Mouse (Mus musculus) hindbrain, embryonic 15.5 days (tissue): ENCODE measurements at regions not wholly inside any gene's neighbourhood (a gene's known extent, or its start where the extent isn't known, plus 50 kb on each side); places are given as distances from the start of the nearest gene placed in this dataset.
"Not testable (repeated sequence)": the region's sequence is repeated elsewhere in the genome, so short reads cannot be mapped to it uniquely, and the experiment has no call there.

Source experiments
- ATAC-seq: fragments of 200-750 bp; cut with Nextera tagmentation; 2 replicates; pipeline ENCODE4 v1.8.0; 2017; ENCODE audit warnings: low read depth, moderate number of reproducible peaks, moderate TSS enrichment; ENCODE audit not compliant: low FRiP score
- H3K27ac ChIP-seq: fragments of 300-500 bp; sonication (generic); replicated peaks from 2 replicates; pipeline ENCODE4 v1.5.1; 2015; ENCODE audit warnings: mild to moderate bottlenecking, inconsistent platforms
- H3K27me3 ChIP-seq: fragments of 300-500 bp; sonication (generic); 2 replicates; pipeline ENCODE4 v1.6.1; 2015; ENCODE audit warnings: control low read depth, inconsistent platforms
- H3K36me3 ChIP-seq: fragments of 300-500 bp; sonication (generic); 2 replicates; pipeline ENCODE4 v1.6.1; 2015; ENCODE audit warnings: control low read depth, inconsistent platforms
- H3K4me1 ChIP-seq: fragments of 300-500 bp; sonication (generic); replicated peaks from 2 replicates; pipeline ENCODE4 v1.6.1; 2015; ENCODE audit warnings: control low read depth, inconsistent platforms
- H3K4me2 ChIP-seq: fragments of 300-500 bp; sonication (generic); 2 replicates; pipeline ENCODE4 v1.6.1; 2015; ENCODE audit warnings: moderate library complexity, mild to moderate bottlenecking, inconsistent platforms
- H3K4me3 ChIP-seq: fragments of 300-500 bp; sonication (generic); 2 replicates; pipeline ENCODE4 v1.5.1; 2015; ENCODE audit warnings: mild to moderate bottlenecking, inconsistent platforms
- H3K9ac ChIP-seq: fragments of 300-500 bp; sonication (generic); 2 replicates; pipeline ENCODE4 v1.6.1; 2015; ENCODE audit warnings: inconsistent platforms
- H3K9me3 ChIP-seq: fragments of 300-500 bp; sonication (generic); 2 replicates; pipeline ENCODE4 v1.6.1; 2016; ENCODE audit warnings: control low read depth, inconsistent platforms
- WGBS: fragments of 180-500 bp; shearing (Covaris S2); methylation state at CpG from one replicate; pipeline ENCODE4 v1.1.7; 2015; 5-methylcytosine and 5-hydroxymethylcytosine counted together

DNA sequence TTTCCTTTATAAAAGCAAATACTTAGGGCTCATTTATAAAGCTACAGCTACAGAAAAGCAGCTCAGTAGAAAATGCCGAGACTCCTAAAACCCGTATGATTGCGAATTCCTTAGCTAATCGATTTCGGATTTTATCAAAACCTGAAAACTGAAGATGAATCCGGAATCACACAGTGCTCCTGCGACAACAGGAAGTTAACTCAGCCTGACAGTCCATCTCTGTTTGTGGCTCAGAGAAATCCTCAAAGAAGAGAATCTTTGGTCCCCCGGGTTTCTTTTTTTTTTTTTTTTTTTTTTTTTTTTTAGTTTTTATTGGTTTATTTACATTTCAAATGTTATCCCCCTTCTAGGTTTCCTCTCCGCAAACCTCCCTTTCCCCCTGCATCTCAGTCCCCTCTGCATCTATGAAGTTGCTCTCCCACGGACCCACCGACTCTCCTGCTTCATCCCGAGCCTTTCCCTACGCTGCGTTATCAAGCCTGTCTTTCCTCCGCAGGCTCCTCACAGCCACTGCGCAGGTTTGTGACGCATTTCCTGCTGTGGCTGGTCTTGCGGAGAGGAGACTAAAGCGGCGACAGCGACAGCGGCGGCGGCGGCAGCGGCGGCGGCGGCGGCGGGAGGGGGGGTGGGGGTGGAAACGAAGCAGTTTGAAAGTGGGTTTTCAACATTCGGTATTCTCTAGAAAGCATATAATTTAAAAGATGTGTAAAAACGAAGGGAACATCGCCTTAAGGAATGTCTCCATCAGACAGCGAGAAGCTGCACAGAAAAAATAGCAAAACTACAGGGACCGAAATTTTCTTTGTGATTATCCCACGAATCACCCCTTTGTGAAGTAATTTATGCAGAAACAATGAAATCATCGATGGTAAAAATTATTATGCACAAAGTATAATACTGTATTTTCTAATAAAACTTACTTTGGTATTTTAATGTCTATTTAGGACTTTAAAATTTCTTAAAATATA is 352.3 kb upstream of the Snrpn start:
- H3K4me3 ChIP-seq, result peak overlapping the region; percentile 39
- H3K36me3 ChIP-seq, H3K27me3 ChIP-seq, H3K9me3 ChIP-seq, H3K4me1 ChIP-seq: not testable (repeated sequence)
- H3K9ac ChIP-seq, result peak overlapping the region; percentile 22; the same call in 1 of the 2 replicates
- peak; percentile 95 for ATAC-seq
- WGBS, result 16% methylated on average over 39 of the region's 39 CpGs
- H3K27ac ChIP-seq, result peak overlapping the region; percentile 65; the same call in 1 of the 2 replicates
- peak overlapping the region; percentile 38 for H3K4me2 ChIP-seq

DNA sequence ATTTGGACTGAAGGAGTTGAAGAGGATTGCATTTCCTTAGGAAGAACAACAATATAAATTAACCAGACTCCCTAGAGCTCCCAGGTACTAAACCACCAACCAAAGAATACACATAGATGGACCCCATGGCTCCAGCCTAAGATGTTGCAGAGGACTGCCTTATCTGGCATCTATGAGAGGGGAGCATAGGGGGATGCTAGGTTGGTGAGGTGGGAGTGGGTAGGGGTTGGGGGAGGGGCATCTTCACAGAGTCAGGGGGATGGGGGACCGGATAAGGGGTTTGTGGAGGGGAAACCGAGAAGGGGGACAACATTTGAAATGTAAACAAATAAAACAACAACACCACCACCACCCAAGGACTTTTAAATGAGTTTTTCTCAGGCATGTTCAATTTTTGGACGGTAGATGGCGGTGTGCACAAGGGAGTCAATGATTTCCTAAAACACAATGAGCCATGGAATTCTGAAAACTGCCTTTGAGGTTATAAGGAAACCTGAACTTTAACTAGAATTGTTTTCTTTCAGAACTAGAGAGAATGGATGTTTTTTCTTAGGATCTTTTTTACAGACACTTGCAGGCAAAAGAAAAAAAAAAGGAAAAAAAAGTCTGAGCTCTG is 347.9 kb upstream of the Snrpn start:
- WGBS, result 1% methylated on average over 4 of the region's 4 CpGs
- not testable (repeated sequence) for H3K27ac ChIP-seq, H3K9ac ChIP-seq

DNA sequence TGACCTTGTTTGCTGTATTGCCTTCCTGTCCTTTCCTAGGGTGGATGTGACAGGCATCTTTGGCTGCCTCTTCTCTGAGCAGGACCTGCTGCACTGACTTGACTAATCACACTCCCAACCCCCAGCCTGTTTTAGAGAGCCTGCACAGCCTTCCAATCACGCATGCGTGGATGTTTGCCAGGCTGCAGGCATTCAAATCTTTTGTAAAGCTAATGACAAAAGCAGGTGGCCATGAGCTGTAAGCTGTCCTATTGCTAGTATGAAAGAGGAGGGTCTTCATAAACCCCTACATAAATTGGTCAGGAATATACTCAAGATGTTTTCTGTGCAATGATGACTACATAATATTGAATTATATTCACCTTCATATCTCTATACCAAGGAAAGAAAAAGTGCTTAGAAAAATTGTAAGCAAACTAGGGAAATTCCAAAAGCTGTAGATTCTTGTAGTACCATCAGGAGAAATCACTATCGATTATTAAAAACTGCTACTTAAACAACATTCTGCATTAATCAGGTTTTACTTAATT is 310.1 kb upstream of the Snrpn start:
- peak overlapping the region; percentile 76 for H3K27ac ChIP-seq
- 51% methylated on average over 3 of the region's 3 CpGs for WGBS
- H3K9ac ChIP-seq, H3K4me1 ChIP-seq, H3K27me3 ChIP-seq, H3K9me3 ChIP-seq, H3K36me3 ChIP-seq: not testable (repeated sequence)
- H3K4me2 ChIP-seq, result peak overlapping the region; percentile 32; the same call in 1 of the 2 replicates
- ATAC-seq, result peak; percentile 42; the same call in 1 of the 2 replicates
- peak overlapping the region; percentile 19 for H3K4me3 ChIP-seq

More for the DNA sequence above, 347.9 kb upstream of the Snrpn start:
- not testable (repeated sequence) for H3K27me3 ChIP-seq, H3K4me2 ChIP-seq, H3K4me3 ChIP-seq, H3K9me3 ChIP-seq, H3K4me1 ChIP-seq, H3K36me3 ChIP-seq, ATAC-seq

DNA sequence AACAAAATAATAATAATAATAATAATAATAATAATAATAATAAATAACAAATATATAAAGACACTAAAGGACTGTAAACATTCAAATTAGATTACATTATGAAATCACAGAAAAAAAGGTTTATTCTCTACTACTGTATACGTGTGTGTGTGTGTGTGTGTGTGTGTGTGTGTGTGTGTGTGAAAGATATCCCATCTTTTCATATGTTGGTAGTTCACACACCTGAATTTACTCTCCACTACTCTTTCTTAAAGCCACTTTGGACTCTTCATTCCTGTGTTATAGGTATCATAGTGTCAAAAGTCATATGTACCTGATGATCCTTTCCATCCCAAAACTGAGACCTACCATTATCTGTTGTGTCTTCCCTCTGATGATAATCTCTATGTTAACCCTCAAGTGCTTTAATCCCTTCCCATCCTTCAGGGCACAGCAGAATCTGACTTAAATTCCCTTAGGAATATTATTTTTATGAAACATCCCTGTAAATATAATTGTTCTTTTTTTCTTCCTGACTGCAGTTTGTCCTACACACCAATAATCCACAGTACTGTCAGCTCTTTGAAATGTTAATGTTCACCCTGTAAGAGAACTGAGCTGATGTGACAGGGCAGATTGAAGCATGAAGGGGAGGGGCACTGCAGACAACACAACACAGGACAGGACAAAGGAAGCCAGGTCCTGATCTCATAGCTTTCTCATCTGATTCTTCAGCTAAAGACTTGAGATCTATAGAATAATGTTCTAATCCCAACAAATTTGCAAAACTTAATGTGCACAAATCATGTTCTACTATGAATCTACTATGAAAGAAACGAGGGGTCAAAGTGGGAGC is 309.4 kb upstream of the Snrpn start:
- ATAC-seq, result peak; percentile 85; the same call in 1 of the 2 replicates
- WGBS, result 49% methylated on average over 2 of the region's 2 CpGs
- peak overlapping the region; percentile 32; the same call in 1 of the 2 replicates for H3K4me2 ChIP-seq

DNA sequence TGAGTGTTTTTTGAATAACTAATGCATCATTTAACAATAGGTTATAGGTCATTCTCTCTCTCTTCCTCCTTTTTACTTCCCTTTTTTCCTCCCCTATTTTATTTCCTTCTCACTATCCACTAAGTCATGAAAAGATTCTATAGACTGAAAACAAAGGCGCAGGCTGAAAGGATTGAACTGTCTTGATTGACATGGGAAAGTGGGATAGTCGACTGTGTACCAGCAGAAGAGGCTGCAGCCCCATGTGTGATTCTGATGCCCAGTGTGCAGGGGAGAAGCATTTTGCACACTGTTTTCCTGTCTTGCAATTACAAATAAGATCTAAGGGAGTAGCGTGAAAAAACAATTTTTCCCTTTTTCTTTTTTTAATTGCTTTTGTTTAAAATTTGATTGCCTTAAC is 298.8 kb upstream of the Snrpn start:
- H3K27ac ChIP-seq, result no peak overlapping the region
- H3K4me2 ChIP-seq, result no peak overlapping the region
- no peak overlapping the region for H3K4me3 ChIP-seq
- H3K9me3 ChIP-seq, result no peaks in the 10 kb centered on the region
- H3K27me3 ChIP-seq, result no peaks in the 10 kb centered on the region
- no peak for ATAC-seq
- H3K9ac ChIP-seq, result no peak overlapping the region
- no peaks in the 10 kb centered on the region for H3K4me1 ChIP-seq
- WGBS, result 57% methylated on average over 3 of the region's 3 CpGs
- no peaks in the 10 kb centered on the region for H3K36me3 ChIP-seq

More for the DNA sequence above, 309.4 kb upstream of the Snrpn start:
- Histone ChIP-seq H3K27ac (peak overlapping the region; percentile 76), H3K4me3 (peak overlapping the region; percentile 19)
- H3K27me3 ChIP-seq, H3K9ac ChIP-seq, H3K36me3 ChIP-seq, H3K4me1 ChIP-seq, H3K9me3 ChIP-seq: not testable (repeated sequence)

DNA sequence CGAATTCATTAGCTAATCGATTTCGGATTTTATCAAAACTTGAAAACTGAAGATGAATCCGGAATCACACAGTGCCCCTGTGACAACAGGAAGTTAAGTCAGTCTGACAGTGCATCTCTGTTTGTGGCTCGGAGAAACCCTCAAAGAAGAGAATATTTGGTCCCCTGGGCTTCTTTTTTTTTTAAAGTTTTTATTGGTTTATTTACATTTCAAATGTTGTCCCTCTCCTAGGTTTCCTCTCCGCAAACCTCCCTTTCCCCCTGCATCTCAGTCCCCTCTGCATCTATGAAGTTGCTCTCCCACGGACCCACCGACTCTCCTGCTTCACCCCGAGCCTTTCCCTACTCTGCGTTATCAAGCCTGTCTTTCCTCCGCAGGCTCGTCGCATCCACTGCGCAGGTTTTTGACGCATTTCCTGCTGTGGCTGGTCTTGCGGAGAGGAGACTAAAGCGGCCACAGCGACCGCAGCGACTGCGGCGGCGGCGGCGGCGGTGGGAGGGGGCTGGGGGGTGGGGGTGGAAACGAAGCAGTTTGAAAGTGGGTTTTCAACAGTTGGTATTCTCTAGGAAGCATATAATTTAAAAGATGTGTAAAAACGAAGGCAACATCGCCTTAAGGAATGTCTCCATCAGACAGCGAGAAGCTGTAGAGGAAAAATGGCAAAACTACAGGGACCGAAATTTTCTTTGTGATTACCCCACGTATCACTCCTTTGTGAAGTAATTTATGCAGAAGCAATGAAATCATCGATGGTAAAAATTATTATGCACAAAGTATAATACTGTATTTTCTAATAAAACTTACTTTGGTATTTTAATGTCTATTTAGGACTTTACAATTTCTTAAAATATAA is 251.2 kb upstream of the Snrpn start:
- H3K27me3 ChIP-seq, H3K36me3 ChIP-seq, H3K9me3 ChIP-seq, H3K4me1 ChIP-seq: not testable (repeated sequence)
- peak overlapping the region; percentile 44 for H3K4me2 ChIP-seq
- peak overlapping the region; percentile 42 for H3K4me3 ChIP-seq
- H3K27ac ChIP-seq, result peak overlapping the region; percentile 75
- WGBS, result 14% methylated on average over 33 of the region's 33 CpGs
- ATAC-seq, result peak; percentile 98
- H3K9ac ChIP-seq, result peak overlapping the region; percentile 27; the same call in 1 of the 2 replicates

DNA sequence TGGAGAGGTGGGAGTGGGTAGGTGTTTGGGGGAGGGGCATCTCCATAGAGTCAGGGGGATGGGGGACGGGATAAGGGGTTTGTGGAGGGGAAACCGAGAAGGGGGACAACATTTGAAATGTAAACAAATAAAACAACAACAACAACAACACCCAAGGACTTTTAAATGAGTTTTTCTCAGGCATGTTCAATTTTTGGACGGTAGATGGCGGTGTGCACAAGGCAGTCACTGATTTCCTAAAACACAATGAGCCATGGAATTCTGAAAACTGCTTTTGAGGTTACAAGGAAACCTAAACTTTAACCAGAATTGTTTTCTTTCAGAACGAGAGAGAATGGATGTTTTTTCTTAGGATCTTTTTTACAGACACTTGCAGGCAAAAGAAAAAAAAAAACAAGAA is 246.9 kb upstream of the Snrpn start:
- H3K27me3 ChIP-seq, H3K9ac ChIP-seq, ATAC-seq, H3K4me2 ChIP-seq, H3K27ac ChIP-seq, H3K4me3 ChIP-seq, H3K9me3 ChIP-seq, H3K36me3 ChIP-seq, H3K4me1 ChIP-seq: not testable (repeated sequence)
- 5% methylated on average over 5 of the region's 5 CpGs for WGBS

DNA sequence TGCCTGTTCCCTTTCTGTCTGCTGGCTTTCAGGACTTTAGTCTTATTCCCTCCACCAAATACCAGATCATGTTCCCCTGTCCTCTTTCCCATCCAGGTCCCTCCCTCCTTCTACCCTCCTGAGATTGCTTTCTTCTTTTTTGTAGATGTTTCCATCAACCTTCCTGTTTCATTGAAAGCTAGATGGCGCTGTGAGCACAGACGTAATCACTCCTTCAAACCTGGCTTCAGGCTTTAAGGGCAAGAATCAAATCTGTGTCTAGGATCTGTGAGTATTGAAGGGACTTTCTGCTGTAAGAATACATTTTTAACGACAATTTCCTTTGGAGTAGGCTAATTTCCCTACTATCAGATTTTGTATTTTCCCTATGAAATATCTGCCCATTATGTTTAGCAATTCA is 234.0 kb upstream of the Snrpn start:
- WGBS, result 19% methylated on average over 3 of the region's 3 CpGs
- H3K27me3 ChIP-seq, H3K9me3 ChIP-seq, H3K4me3 ChIP-seq, H3K9ac ChIP-seq, ATAC-seq, H3K4me2 ChIP-seq, H3K4me1 ChIP-seq, H3K36me3 ChIP-seq, H3K27ac ChIP-seq: not testable (repeated sequence)

DNA sequence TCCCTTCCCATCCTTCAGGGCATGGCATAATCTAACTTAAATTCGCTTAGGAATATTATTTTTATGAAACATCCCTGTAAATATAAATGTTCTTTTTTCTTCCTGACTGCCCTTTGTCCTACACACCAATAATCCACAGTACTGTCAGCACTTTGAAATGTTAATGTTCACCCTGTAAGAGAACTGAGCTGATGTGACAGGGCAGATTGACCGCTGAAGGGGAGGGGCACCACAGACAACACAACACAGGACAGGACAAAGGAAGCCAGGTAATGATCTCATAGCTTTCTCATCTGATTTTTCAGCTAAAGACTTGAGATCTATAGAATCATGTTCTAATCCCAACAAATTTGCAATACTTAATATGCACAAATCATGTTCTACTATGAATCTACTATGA is 212.2 kb upstream of the Snrpn start:
- not testable (repeated sequence) for H3K9me3 ChIP-seq, H3K4me3 ChIP-seq, H3K36me3 ChIP-seq, H3K27ac ChIP-seq, H3K4me1 ChIP-seq, H3K9ac ChIP-seq, ATAC-seq, H3K4me2 ChIP-seq, H3K27me3 ChIP-seq
- 85% methylated on average over 2 of the region's 2 CpGs for WGBS
